Mouse (Mus musculus) urinary bladder, adult 2 months (tissue): ENCODE measurements around the gene Tfcp2l1. TPM values are rescaled to one million over a fixed set of nuclear protein-coding genes. Genes with fewer than 3 reads are reported as not detected.

Experiments used
- DNase-seq: peaks from one replicate; pipeline ENCODE4 v3.0.0; 2022; ENCODE audit warnings: low spot score
- polyA plus RNA-seq: library from polyadenylated mRNA; depleted of rRNA; stranded (reverse); fragments of >200 nt; gene quantifications from 2 replicates; pipeline ENCODE4 v1.2.3, GENCODE M21; 2012

Tfcp2l1 gene
- polyA plus RNA-seq, 1 experiment: 5.0 TPM

- DNase-seq: no peak
Observed at GRCm38 (mm10) chr1:118650771-118651080, 23.0 kb downstream of the Tfcp2l1 start.

- DNase-seq: no peak
Observed at GRCm38 (mm10) chr1:118658716-118659115, 31.0 kb downstream of the Tfcp2l1 start.

GRCm38 (mm10) chr1:118660880-118661465 is 33.2 kb downstream of the Tfcp2l1 start:
- no peak for DNase-seq

GRCm38 (mm10) chr1:118663062-118663461 is 35.3 kb downstream of the Tfcp2l1 start:
- no peak for DNase-seq

- DNase-seq: no peak
Observed at GRCm38 (mm10) chr1:118667536-118667935, 39.8 kb downstream of the Tfcp2l1 start.

GRCm38 (mm10) chr1:118672196-118672595 is 44.5 kb downstream of the Tfcp2l1 start:
- DNase-seq: no peak

GRCm38 (mm10) chr1:118674176-118674575 is 46.4 kb downstream of the Tfcp2l1 start:
- DNase-seq: no peak

GRCm38 (mm10) chr1:118681980-118682379 is 54.2 kb downstream of the Tfcp2l1 start:
- no peak for DNase-seq

- DNase-seq: no peak
Observed at GRCm38 (mm10) chr1:118683686-118684085, 55.9 kb downstream of the Tfcp2l1 start.

- DNase-seq: no peak
Observed at GRCm38 (mm10) chr1:118687726-118688125, 60.0 kb downstream of the Tfcp2l1 start.

GRCm38 (mm10) chr1:118689830-118690229 is 62.1 kb downstream of the Tfcp2l1 start:
- no peak for DNase-seq

GRCm38 (mm10) chr1:118694436-118694835 is 66.7 kb downstream of the Tfcp2l1 start:
- DNase-seq: no peak

GRCm38 (mm10) chr1:118697906-118698305 is 70.2 kb downstream of the Tfcp2l1 start:
- no peak for DNase-seq

GRCm38 (mm10) chr1:118699118-118699890 is 71.6 kb downstream of the Tfcp2l1 start:
- no peak for DNase-seq

GRCm38 (mm10) chr1:118699961-118700360 is 72.2 kb downstream of the Tfcp2l1 start:
- DNase-seq: no peak

- DNase-seq: no peak
Observed at GRCm38 (mm10) chr1:118711606-118712005, 83.9 kb downstream of the Tfcp2l1 start.

GRCm38 (mm10) chr1:118716225-118716624 is 88.5 kb downstream of the Tfcp2l1 start:
- no peak for DNase-seq

- no peak for DNase-seq
Observed at GRCm38 (mm10) chr1:118718055-118718454, 90.3 kb downstream of the Tfcp2l1 start.

GRCm38 (mm10) chr1:118719699-118720098 is 92.0 kb downstream of the Tfcp2l1 start:
- DNase-seq: no peak

GRCm38 (mm10) chr1:118720474-118721095 is 92.8 kb downstream of the Tfcp2l1 start:
- DNase-seq: no peak

GRCm38 (mm10) chr1:118727075-118727474 is 99.3 kb downstream of the Tfcp2l1 start:
- no peak for DNase-seq

- no peak for DNase-seq
Observed at GRCm38 (mm10) chr1:118728796-118729195, 101.1 kb downstream of the Tfcp2l1 start.
